Mouse (Mus musculus): ENCODE measurements around the gene Fhit.

The Fhit gene

GRCm38 (mm10) chr14:11161751-11162231 is at the start of gene Fhit:
Gene Fhit (minus strand): TSS chr14:11162035.
- DNase-seq (ENCODE audit: low read depth, low spot score), result peak; percentile 50

- DNase-seq (ENCODE audit: low read depth, low spot score), result no peak
Observed at GRCm38 (mm10) chr14:11206786-11207185, 45.0 kb upstream of the Fhit start.

GRCm38 (mm10) chr14:11160806-11161450 is 907 bp downstream of the Fhit start:
- DNase-seq (ENCODE audit: low read depth, low spot score), result peak; percentile 45

- DNase-seq (ENCODE audit: low read depth, low spot score), result no peak
Observed at GRCm38 (mm10) chr14:11159641-11160040, 2.2 kb downstream of the Fhit start.

- DNase-seq (ENCODE audit: low read depth, low spot score), result no peak
Observed at GRCm38 (mm10) chr14:11159021-11159420, 2.8 kb downstream of the Fhit start.

GRCm38 (mm10) chr14:11157741-11158140 is 4.1 kb downstream of the Fhit start:
- no peak for DNase-seq (ENCODE audit: low read depth, low spot score)

- DNase-seq (ENCODE audit: low read depth, low spot score), result no peak
Observed at GRCm38 (mm10) chr14:11151634-11152321, 10.1 kb downstream of the Fhit start.

- DNase-seq (ENCODE audit: low read depth, low spot score), result no peak
Observed at GRCm38 (mm10) chr14:11133787-11134735, 27.8 kb downstream of the Fhit start.

GRCm38 (mm10) chr14:11132637-11133474 is 29.0 kb downstream of the Fhit start:
- DNase-seq (ENCODE audit: low read depth, low spot score), result no peak

GRCm38 (mm10) chr14:11125096-11125495 is 36.7 kb downstream of the Fhit start:
- DNase-seq (ENCODE audit: low read depth, low spot score), result no peak

- DNase-seq (ENCODE audit: low read depth, low spot score), result no peak
Observed at GRCm38 (mm10) chr14:11119076-11119475, 42.8 kb downstream of the Fhit start.

GRCm38 (mm10) chr14:11085596-11085995 is 76.2 kb downstream of the Fhit start:
- DNase-seq (ENCODE audit: low read depth, low spot score), result no peak

GRCm38 (mm10) chr14:11083946-11084345 is 77.9 kb downstream of the Fhit start:
- DNase-seq (ENCODE audit: low read depth, low spot score), result no peak

GRCm38 (mm10) chr14:11083462-11083861 is 78.4 kb downstream of the Fhit start:
- DNase-seq (ENCODE audit: low read depth, low spot score), result no peak

GRCm38 (mm10) chr14:11063594-11063993 is 98.2 kb downstream of the Fhit start:
- no peak for DNase-seq (ENCODE audit: low read depth, low spot score)

- DNase-seq (ENCODE audit: low read depth, low spot score), result no peak
Observed at GRCm38 (mm10) chr14:11060221-11060620, 101.6 kb downstream of the Fhit start.

GRCm38 (mm10) chr14:11039503-11040300 is 122.1 kb downstream of the Fhit start:
- DNase-seq (ENCODE audit: low read depth, low spot score), result peak; percentile 45

- DNase-seq (ENCODE audit: low read depth, low spot score), result no peak
Observed at GRCm38 (mm10) chr14:11021391-11021790, 140.4 kb downstream of the Fhit start.

GRCm38 (mm10) chr14:10978651-10979050 is 183.2 kb downstream of the Fhit start:
- DNase-seq (ENCODE audit: low read depth, low spot score), result no peak

GRCm38 (mm10) chr14:10941647-10942046 is 220.2 kb downstream of the Fhit start:
- no peak for DNase-seq (ENCODE audit: low read depth, low spot score)

All from WW6 (cell line).